Mouse (Mus musculus) G1E (cell line): Measurements from ENCODE around the gene Phc2.

ENCODE experiments used
- CTCF ChIP-seq: IDR thresholded peaks from 2 replicates; pipeline ENCODE4 v1.5.1; 2012; ENCODE audit warnings: low read depth, low read length, inconsistent platforms, mixed read lengths
- GATA1 ChIP-seq: IDR thresholded peaks from 2 replicates; pipeline ENCODE4 v1.6.1; 2012; ENCODE audit warnings: borderline replicate concordance, low read length, inconsistent platforms, mixed read lengths
- TAL1 ChIP-seq: conservative IDR thresholded peaks from 2 replicates; pipeline ENCODE4 v1.6.1; 2012; ENCODE audit warnings: low read depth, low read length, inconsistent platforms, mixed read lengths

GRCm38 (mm10) chr4:128638265-128638923 is 16.1 kb upstream of the Phc2 start:
- TF ChIP-seq CTCF (no peak), GATA1 (no peak), TAL1 (no peak)
